Mouse (Mus musculus) inflammation-experienced regulatory T-cells, adult 6 months (primary cell): ENCODE measurements around the gene Dab1. TPM values are rescaled to one million over a fixed set of nuclear protein-coding genes. Genes with fewer than 3 reads are reported as not detected.

Source experiments
- ATAC-seq: one replicate; pipeline ENCODE4 v1.8.0; 2017
- polyA plus RNA-seq, 3 experiments: library from polyadenylated mRNA; unstranded; fragments of 100-300 nt; shearing (Covaris generic); gene quantifications; one replicate each; pipeline ENCODE4 v1.2.1; 2017

Gene Dab1
- polyA plus RNA-seq, 3 experiments from 2014 or later: not detected

DNA sequence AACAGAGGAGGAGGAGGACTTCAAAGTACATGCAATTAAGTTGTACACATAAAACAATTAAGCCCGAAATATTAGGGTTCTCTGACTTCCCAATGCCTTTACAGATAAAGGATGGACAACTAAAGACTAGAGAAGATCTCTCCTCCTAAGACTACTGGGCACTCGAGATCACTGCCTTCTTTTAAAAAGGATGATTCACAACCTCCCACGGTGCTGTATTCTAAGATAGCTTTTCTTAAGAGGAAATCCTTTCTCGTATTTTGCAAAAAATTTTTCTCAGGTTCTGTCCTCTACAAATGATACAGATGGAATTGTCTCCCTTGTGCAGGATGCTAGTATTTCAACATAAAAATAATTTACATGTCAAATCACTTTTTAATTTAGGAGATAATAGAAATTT is 500.9 kb downstream of the Dab1 start:
- no peak for ATAC-seq

DNA sequence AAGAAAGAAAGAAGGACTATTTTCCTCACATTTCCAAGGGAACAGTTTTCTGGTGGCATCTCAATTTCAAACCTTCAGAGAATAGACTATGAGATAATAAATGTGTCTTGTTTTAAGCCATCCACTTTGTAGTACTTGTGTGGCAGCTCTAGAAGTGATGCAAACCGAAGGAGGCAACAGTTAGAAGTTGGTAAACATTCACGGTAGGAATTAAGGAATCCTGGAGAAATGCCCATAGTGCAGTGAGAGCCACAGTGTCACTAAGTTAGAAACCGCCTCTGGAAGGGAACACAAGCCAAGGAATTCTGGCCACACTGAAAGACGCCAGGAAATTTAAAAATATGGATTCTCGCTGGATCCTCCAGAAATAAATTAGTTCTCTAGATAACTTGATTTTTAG is 502.8 kb downstream of the Dab1 start:
- ATAC-seq: no peak

DNA sequence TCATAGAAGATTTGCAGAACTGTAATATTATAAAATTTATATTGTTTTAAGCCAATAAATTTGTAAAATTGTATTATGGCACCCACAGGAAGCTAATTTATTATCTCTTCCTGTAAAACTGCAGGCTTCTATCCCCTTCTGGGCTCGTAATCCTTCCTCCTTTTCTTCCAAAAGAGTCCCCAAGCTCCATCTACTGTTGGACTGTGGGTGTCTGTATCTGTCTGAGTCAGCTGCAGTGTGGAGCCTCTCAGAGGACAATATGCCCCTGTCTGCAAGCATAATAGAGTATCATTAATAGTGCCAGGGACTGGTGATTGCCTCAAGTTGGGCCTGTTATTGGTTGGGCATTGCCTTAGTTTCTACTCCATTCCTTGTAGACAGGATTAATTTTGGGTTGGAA is 503.2 kb downstream of the Dab1 start:
- no peak for ATAC-seq

DNA sequence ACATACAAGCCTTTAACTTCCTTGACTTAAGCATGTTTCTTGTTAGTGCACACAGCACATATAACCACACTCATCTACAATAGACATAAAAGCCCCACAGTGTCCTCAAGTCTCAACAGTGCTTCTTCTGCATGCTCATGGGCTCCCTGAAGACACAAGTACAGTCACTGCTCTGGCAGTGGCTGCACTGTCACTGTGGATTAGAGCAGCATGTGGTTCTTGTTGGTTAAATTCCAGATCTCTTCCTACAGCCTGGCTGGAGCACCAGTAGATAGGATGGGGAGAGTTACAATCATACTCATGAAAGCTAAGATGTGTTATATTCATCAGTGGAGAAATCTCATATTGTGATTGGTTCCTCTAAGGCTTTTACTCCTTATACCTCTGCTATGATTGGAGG is 534.5 kb downstream of the Dab1 start:
- ATAC-seq: no peak

DNA sequence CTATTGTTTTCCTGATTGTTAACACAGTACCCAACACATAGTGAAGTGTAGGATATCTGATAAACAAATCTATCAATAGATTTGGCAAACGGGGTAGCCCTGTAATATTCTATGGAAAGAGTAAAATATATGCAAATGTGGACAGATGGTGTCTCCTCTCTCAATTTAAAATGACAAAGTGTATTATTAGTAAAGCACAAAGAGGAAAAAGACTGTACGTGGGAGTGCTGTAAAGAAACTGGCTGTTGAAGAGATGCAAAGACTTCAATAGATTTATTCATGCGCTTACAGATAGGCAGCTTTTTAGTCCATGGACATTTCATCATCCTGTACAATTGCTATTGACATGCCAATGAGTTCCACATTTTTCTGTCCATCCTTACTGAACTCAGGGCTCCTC is 558.9 kb downstream of the Dab1 start:
- ATAC-seq: no peak

DNA sequence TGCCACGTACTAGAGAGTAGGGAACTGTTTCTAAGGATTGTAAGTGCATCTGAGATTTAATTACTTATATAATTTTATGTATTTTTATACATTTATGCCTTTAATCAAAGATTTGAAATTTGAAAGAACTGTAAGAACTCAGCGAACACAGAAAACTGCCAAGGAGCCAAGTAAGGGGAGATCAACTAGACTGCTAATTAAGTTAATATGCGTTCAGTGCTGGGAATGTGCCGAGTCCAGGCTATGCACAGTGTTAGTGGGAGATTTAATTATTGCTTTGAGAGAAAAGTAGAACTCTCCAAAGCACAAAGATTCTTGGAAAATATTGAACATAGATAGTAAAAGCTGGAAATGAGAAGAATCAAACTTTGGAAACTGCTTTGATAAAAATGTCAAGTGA is 567.2 kb downstream of the Dab1 start:
- ATAC-seq: no peak

DNA sequence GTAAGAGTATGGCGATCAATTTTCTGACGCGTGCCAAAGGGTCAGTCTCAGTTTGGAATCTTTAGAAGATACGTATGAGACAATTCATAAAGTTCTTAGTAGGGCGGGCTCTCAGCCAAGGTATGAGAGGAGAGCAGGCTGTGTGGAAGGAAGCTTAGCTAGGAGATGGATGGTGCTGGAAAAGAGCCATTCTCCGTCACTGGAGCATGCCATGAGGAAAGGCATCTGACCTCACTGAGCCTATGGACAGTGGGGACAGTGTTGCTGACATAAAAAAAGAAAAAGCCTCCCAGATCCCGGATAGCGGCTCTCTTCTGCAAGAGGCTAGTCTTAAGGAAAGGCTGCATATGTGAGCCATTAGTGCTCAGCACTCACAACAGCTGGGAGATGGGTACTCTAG is 579.5 kb downstream of the Dab1 start:
- ATAC-seq: no peak

DNA sequence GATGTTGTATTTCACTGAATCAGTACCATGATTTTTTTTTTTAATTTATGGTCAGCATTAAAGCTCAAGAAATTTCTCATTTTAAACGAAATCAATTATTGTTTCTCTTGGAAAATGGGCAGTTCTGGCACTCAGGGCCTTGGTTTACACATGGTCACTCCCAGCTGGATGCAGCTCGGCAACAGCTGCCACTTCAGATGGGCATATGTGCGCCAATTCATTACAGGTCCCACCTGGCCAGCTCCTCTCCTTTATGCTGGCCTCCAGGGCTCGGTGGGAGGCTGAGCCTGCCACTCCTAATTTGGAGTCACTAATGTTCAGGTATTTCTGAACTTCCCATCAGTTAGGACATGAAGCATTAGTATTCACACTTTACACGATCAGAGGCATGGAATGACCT is 582.5 kb downstream of the Dab1 start:
- ATAC-seq: no peak

DNA sequence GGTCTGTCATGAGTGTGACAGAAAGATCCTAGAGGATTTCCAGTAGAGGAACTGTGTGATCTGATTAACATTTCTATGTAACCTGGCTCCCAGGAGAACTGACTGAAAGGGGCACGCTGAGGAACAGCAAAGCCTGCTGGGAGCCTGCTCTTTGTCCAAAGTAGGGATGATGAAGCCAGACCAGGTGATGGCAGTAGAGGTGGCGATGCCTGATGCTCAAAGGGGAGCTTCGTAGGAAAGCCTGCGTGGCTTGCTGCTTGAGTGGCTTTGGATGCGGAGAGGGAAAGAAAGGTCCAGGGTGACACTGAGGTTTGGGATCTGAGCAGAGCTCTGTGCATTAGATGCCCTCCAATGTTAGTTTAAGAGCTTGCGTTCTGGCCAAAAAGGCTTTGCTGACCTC is 584.9 kb downstream of the Dab1 start:
- no peak for ATAC-seq

DNA sequence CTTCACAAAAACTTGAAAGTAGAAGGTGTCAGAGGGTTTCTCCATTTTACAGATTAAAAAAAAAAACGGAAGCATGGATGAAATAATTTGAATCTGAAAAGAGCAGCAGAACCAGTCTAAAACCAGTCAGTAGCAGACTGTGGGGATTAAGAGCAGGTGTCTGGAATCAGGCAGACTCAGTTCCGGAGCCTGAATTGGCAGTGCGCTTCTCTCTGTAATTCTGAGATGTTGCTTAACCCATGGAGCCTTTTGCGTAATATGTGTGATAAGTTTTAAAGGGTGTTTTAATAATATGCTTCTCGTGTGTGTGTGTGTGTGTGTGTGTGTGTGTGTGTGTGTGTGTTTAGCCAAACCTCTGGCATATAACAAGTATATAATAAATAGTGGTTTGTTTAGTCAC is 587.5 kb downstream of the Dab1 start:
- ATAC-seq: no peak

DNA sequence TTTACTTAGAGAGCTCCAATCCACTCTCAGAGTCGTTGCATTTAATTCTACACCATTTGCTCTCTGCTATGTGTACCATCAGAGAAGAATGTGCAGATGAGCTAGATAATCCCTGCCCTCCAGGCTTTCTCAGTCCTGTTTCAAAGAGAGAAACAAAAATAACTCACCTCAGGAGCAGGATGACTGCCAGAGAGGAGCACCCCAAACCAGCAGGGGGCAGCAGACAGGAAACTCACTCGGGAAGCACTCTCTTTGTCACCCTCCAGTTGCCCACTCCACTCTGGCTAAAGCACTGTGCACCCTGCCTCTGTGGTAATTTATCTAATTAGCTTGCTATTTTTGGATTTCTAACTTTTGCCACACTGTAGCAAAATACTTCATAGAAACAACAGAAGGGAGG is 589.9 kb downstream of the Dab1 start:
- ATAC-seq: no peak

DNA sequence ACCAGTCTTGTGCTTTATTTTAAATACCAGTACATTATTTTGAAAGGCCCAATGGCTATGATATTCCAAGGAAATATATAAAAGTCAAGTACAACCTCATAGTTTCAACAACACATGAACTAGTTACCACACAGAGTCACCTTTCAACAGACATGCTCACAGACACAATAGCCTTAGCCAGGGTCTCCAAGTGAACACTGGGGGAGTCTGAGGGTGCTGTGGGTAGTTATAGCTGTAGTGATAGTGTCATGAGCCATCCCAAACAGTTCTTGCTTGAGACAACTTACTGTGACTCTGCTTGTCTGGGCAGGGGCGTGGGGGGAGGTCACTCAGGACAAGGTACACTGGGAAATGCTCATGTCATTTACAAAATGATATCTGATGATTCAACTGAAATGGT is 591.6 kb downstream of the Dab1 start:
- no peak for ATAC-seq

DNA sequence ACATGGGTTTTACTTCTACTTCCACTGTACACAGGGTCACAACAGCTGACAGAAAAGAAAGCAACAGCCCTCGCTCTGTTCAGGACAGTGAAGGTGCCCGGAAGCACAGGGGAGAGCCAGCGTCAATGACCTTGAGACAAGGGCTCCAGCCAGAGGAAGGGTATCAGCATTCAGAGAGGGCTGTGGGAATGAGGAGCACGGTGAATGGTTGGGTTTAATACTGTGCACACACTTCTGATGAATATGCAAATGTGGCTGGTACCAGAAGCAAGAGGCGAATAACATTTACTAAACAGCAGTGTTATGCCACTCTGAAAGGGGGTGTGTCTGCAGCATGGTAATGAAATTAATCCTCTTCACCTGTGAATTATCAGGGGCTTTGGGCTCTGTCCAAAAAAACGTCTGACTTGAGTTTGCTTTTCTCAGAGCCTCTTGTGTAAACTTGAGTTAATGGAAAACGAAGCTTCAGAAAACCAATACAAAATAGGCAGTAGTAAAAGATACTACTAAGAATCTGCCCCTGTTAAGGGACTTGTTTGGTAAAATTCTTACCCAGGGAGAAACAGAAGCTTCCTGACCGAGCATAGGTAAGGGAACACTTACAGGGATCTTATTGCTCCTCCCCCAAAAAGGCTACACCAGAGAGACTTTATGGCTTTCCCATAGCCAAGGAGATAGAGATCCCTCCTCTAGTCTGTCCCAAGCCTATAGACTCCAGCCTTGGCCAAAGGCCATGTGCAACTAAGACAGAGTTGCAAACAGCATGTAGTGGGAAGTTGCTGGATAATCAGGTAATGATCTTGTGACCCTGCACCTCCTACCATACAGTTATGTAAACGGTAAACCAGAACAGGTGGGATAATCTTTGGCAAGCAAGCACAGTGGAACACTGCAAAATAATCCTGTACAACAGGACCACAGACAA is 592.6 kb downstream of the Dab1 start:
- no peak for ATAC-seq

DNA sequence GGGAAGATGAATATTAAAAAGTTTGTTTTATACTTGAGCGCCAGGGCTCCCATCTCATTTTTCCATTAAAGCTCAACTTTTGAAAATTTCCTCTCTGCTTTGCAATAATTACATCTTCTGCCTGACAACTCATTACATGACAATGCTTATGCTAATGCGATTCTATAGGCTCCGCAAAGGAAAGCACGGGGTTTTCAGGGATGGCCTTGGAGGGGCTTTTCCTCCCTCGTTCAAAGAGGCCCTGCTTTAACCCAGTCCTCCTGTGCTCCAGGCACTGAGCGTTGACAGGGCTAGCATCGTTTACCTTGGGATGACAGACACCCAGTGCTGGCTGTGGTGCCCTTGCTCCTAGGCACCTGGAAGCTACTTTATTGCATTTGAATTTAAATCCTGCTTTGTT is 595.6 kb downstream of the Dab1 start:
- no peak for ATAC-seq

DNA sequence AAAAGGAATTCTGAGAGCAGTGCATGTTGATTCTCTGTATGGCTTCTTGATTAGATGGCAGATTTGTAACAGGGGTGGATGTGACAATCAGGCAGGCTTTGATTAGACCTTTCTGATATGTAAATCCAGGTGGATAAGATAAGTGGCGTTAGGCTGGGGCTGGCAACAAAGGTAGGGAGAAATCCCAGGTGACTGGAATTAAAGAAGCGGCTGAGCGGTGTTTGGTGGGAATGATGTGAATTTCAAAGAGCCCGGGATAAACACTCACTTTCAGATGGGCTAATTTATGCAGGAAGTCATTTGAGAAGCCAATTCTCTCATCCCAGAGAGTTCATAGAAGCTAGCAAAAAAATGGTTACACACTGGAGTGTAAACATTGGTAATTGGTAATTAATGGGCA is 598.2 kb downstream of the Dab1 start:
- ATAC-seq: no peak

DNA sequence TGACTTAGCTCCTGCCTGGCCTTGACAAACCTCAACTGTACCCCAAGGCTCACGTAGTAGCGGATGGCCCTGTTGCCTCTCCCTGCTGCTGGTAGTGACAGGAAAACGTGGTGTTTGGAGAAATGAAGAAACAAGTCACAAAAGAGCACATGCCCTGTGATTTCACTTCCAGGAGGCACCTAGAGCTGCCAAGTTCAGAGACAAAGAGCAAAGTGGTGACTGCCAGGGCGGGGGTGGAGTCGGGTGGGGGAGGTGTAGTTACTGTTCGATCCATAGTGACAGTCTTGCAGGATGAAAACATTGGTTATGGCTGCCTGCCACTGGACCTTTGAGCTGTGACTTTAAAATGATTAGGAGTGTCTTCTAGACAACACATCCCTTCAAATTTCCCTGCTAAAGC is 599.6 kb downstream of the Dab1 start:
- ATAC-seq: no peak

DNA sequence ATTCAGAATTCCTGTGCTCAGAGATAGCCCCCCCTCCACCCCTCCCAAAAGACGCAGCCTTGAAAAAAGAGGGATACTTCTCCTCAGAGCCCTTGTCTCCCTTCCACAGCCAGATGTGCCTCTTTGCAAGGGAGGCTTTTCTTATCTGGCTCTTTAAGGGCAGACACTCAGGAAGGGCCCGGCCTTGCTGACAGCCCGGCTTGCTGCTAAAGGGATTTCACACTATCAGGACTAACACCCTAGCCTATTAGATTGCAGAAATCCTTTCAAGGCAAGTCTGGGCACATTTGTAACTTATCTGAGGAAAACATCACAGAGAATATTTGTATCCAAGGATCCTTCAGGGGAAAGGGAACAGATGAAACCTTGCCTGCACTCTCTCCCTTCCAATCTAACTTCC is 600.9 kb downstream of the Dab1 start:
- ATAC-seq: no peak

DNA sequence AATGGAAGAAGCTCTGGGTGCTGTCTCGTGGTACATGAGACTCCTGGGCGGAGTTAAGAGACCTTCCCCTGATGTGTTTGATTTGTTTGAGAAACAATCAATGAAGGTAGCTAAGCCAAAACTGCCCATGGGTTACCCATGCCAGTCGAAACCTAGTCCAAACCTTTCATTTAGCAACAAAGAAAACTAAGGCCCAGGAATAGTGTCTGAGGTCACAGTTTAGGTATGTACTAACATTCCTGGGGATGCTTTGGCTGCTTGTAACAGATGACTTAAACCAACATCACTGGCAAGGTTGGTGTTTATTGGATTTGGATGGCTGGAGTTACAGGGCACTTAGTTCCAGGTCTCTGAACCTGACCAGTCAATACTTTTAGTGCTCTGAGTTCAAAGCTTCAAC is 610.1 kb downstream of the Dab1 start:
- ATAC-seq: no peak

DNA sequence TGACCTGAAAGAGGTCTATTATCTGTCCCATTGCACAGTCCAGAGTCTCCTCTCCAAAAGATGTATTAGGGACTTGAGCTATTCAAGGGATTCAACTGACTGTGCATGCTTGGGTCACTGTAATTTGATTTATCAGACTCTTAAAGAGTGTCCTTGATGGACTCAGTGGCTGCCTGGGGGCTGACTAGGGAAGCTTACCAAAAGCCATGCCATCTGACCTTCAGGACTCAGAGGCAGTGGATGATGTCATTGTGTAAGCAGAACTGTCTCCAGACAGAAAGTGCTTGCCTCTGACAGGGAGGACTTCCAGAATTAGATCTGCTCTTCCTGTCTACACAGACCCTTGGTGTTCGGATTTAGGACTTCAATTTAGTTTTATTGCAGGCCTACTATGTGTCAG is 627.3 kb downstream of the Dab1 start:
- ATAC-seq: no peak

DNA sequence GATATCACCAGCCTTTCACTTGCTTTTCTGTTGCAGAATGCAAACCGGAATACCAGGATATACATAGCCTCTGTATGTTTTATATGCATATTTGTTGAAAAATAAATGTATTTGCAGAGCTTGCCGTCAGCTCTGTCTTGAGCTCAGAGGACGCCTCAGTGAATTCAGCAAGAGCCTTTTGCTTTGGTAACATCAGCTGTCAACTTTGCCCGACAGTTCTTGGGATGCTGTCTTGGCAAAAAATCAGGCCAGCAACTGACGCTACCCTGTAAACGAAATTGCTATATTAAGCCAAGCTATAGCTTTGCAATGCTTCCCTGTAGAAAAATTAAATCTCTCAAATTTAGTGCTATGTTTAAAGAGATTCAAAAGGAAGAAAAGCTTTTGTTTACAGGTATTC is 630.3 kb downstream of the Dab1 start:
- ATAC-seq: no peak

DNA sequence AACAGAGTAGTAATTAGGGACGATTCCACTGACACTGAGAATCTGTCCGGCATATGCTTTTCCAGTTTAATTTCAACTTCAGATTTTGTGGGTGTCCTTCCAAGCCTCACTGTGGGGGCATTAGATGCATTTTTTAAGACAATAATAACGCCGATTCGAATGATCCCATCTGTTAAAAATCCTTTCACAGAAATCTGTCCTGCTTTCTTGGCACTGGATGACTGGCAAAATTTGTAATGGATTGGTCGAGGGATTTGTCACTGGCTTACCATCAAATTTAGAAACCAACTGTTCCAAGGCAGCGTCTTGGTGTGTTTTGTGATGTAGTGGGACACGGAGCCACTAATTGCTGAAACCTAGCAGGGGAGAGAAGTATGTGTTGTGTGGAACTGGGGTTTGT is 638.6 kb downstream of the Dab1 start:
- no peak for ATAC-seq

DNA sequence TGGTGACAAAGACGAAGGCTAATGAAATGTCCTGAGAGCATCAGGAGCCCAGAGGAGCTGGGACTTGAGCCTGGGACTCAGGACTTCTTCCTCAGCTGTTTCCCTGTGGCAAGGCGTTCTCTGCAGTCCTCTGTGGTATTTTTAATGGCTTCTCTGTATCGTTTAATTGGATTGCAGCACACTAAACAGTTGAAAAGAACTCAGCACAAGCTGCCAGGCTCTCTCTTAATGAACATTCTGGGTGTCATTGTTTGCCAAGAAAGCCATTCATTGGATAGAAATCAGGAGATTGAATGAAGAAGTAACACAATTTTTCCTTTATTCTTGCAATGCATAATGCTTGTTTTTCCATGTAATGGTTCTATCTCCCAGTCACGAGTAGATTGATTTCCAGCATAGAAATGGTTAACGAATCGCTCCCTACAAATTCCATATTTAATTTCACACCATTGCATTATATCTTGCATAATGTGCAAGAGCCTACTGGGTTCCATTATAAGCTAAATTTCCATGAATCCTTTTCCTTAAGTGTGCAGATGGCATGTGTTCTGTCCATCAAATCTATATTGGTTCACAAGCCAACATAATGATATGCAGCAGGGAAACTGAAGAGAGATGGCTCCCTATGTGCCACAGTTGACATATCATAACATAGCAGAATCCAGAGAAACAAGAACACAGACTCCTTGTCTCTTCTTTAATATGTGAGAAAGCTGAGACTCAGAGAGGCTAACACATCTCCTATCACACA is 650.4 kb downstream of the Dab1 start:
- no peak for ATAC-seq

DNA sequence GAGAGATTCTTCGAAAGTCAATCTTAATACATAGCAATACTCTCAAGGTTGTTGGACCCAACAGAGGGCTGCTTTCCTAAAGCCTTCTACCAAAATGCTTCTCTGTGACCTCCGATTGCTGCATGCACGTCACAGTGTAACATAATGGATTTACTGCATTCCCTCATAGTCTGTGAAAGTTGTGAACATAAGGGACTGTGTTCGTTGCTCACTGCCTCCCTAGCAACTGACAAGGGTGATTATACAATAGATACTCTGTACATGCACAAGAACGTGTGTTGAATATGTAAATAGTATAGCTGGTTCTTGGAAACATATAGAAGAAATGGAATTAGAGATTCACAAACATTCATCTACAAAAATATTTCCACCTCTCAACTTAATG is 651.0 kb downstream of the Dab1 start:
- ATAC-seq: no peak

DNA sequence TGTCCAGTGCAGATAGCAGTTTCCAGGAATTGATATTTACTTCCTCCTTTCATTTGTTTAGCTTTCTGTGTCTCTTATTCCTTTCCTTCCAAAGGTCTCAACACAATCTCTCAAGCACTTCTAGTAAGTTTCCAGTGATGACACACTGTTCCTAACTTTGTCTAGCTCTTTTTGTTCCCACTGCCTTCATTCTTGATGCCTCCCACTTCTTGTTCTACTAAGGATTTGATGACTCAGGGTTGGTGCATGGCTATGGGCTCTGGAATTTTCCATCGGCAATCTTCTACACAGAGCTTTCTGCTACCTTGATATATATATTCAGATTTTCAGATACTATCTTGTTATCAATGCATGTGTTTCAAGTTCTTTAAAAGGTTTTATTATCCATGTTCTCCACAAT is 656.1 kb downstream of the Dab1 start:
- no peak for ATAC-seq
